Mouse (Mus musculus): Measurements from ENCODE around the gene Wdfy3.

The Wdfy3 gene

DNA sequence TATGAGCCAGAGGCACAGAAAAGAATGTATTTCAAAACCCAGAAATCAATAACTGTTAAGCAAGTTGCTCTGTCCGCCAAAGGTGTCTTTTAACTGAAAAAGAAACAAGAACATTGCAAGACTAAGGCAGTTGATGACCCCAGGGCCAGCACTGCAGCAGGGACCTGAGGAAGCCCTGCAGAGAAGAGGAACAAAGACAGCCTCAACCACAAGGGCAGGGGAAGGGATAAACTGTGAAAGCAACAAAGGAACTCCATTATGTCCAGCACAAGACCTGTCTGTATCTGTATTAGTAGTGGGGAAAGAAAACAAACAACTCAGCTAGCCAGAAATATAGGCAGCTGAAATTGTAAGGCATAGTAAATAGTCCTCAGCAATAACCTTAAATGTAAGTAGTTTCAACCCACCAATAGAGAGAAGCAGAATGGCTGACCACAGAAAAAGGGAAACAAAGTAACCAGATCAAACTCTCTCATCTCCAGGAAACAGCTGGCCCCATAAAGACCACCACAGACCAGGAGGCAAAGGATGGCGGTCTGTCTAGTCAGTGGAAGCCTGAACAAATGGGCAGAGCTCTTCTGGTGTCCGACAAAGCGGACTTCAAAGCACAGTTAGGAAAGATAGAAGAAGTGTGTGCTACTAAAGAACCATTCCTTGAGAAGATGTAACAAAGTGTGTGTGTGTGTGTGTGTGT lies 283.7 kb downstream of the Wdfy3 start:
- DNase-seq (ENCODE audit: low spot score in 2 of 2): no peak

DNA sequence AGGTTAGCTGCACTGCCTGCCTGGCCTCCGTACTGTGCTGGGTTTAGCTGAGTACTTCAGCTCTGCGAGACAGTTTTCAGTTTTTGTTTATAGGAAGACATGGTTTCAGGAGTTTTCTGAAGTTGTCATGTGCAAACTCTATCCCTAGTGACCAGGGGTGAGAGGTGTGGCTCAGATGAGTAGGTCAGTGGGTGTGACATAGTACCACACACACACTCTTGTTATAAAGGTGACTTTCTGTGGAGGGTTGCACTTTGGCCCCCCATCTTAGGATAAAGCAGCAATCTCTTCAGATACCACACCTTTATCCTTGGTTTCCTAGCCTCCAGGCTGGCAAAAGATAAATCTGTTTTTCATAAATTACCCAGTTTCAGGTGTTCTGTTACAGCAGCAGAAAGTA lies 284.9 kb downstream of the Wdfy3 start:
- DNase-seq (ENCODE audit: low spot score in 2 of 2): no peak

DNA sequence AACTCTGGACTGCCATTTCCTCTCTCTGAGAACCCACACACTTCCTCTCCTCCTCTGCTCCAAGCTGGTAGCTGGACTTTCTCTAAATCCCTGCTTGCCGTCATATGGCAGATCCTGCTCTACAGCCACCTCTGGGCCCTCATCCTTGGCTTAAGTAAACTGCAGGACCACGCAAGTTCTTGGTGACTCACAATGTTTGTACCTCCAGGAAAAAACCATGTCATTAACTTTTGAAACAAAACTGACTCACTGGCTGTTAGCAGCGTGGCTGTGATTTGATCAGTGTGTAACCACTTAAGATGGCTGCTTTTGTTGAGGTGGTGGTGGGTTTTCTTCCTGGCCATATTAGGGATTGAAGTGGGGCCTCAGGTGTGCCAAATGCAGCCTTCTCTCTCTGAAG lies 285.4 kb downstream of the Wdfy3 start:
- no peak for DNase-seq (ENCODE audit: low spot score in 2 of 2)
